Mouse (Mus musculus) T-helper 17 cell (primary cell): ENCODE results near the gene Cidec.

Experiments
- in situ Hi-C, 2 experiments: fragments of 300-600 bp; cut with MboI, MseI; formaldehyde crosslinking; loops; 1 replicate in 1 of 2; 2 replicates in 1 of 2; pipeline ENCODE4 v1.15.1; 2025; ENCODE audit warnings: high pct_unique_total_duplicates in 2 of 2

Cidec gene

GRCm38 (mm10) chr6:113444207-113444965 lies 8.8 kb upstream of the Cidec start:
- in situ Hi-C loops = loop anchor here in 1 of 2 experiments (5.0 kb wide), 2 partner anchors 83 to 628 kb away; no protein-coding TSS in a partner anchor

DNA sequence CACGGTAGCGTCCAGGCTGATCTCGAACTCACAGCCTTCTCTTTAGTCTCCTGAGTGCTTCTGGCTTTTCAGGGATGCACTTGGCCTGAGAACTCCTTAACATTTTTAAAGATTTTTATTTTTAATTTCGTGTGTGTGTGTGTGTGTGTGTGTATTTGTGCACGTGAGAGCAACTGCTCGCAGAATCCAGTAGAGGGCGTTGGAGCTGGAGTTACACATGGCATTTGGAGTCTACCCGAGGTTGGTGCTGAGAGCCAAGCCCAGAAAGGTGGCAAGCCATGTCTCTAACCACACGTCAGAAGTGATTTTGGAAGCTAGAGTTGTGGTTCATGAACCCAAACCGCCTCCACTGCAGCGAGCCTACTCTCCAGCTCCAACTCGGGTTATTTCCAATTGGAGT lies 7.5 kb upstream of the Cidec start:
- in situ Hi-C loops = loop anchor here in 1 of 2 experiments (5.0 kb wide), 2 partner anchors 84 to 629 kb away; no protein-coding TSS in a partner anchor

GRCm38 (mm10) chr6:113442442-113443090 lies 7.0 kb upstream of the Cidec start, which contains the start of gene Jagn1:
Jagn1 (plus strand) TSS chr6:113442569.
- in situ Hi-C loops = loop anchor here in 1 of 2 experiments (5.0 kb wide), 2 partner anchors 85 to 630 kb away; no protein-coding TSS in a partner anchor

DNA sequence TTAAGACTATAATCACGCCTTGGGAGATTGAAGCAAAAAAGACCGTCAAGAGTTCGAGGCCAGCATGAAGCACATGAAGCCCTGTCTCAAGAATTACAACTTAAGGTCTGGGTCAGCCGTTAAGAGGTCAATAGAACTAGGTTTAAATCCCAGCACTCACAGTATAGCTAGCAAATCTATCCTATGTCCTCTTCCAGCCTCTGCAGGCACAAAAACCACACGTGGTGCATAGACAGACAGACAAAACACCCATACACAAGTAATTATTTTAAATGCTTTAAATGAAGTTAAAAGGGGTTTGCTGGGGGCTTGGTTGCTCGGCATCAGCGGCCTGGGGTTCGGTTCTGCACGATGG lies 6.5 kb upstream of the Cidec start:
- in situ Hi-C loops = loop anchor here in 1 of 2 experiments (5.0 kb wide), 2 partner anchors 85 to 630 kb away; no protein-coding TSS in a partner anchor

GRCm38 (mm10) chr6:113441147-113441680 lies 5.7 kb upstream of the Cidec start:
- in situ Hi-C loops = loop anchor here in 1 of 2 experiments (5.0 kb wide), 2 partner anchors 86 to 631 kb away; no protein-coding TSS in a partner anchor

- in situ Hi-C loops = loop anchor here in 1 of 2 experiments (5.0 kb wide), 2 partner anchors 87 to 632 kb away; no protein-coding TSS in a partner anchor
Measured at GRCm38 (mm10) chr6:113440686-113441085, 5.1 kb upstream of the Cidec start.

DNA sequence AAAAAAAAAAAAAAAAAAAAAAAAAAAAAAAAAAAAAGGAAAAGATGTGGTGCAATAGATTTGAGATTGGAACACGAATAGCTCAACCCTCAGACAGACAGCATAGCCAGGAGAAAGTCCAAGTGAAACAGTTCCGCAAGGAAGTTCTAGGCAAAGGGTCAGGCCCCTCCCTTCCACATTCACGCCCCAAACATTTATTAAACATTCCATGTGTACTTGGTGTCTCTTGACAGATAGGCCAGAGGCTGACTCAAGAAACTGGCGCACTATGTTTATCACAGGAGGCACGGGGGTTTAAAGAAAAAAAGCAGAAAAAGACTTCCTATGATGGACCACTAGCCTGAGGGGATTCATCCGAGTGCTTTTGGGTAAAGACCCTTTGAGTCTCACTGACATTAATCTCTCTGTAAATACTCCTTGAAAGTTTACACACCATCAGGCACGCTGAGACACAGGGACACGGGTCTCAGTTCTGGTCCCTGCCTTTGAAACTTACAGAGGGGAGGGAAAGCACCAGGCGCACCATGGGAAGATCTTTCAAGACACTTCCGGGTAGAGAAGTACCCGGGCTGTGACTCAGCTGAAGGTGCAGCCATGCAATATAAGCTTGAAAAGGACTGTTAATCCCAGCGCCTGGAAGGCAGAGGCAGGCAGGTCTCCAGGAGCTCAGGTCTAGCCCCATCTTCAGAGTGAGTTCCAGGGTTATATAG lies 3.3 kb upstream of the Cidec start:
- in situ Hi-C loops = no loop called here

DNA sequence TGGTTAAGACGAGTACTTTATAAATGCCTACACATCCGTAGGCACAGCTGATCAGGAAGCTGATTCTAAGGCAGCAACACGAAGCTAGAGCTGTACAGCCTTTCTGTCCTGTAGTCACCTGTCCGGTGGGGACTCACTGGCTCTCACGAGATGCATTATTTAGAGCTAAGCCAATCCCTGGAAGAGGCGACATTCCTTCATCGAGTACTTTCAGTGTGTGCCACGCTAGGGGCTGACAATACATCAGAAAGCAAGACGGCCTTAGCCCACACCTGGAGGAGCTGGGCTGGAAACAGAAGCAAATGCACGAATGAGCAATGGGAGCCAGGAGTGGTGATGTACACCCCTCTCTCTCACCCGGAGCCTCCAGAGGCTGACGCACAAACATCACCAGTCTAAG lies 1.6 kb upstream of the Cidec start:
- in situ Hi-C loops = no loop called here

- in situ Hi-C loops = no loop called here
Measured at GRCm38 (mm10) chr6:113434691-113435090, 869 bp downstream of the Cidec start.

- in situ Hi-C loops = no loop called here
Measured at GRCm38 (mm10) chr6:113433661-113434060, 1.9 kb downstream of the Cidec start.

GRCm38 (mm10) chr6:113431801-113432200 lies 3.8 kb downstream of the Cidec start:
- in situ Hi-C loops = no loop called here

DNA sequence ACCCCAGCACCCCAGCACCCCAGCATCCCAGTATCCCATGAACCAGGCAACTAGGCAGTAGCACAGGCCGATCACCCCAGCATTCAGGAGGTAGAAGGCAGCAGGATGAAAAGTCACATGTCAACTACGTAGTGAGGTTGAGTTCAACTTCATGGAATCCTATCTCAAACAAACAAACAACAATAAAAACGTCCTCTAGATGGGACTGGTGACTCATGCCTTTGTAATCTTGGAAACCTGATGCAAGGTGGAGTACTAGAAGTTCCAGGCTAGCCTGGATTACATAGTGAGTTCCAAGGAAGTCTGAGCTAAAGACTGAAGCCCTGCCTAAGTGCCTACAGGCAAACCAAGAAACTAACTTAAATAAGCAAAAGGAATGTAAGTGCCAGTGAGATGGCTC lies 4.7 kb downstream of the Cidec start:
- in situ Hi-C loops = no loop called here

DNA sequence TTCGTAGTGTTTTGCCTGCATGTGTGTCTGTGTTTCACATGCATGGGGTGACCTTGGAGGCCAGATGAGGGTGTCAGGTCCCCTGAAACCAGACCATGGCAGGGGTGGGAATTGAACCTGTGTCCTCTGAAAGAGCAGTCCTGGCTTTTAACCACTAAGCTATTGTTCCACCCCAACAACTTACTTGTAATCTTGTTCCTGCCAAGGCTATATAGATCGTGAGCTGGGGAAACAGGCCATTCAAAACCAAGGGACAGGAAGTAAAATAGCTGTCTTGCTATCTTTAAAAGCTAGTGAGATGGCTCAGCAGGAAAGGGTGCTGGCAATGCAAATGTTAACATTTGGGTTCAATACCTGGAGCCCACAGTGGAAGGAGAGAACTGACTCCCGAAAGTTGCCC lies 5.6 kb downstream of the Cidec start:
- in situ Hi-C loops = no loop called here

DNA sequence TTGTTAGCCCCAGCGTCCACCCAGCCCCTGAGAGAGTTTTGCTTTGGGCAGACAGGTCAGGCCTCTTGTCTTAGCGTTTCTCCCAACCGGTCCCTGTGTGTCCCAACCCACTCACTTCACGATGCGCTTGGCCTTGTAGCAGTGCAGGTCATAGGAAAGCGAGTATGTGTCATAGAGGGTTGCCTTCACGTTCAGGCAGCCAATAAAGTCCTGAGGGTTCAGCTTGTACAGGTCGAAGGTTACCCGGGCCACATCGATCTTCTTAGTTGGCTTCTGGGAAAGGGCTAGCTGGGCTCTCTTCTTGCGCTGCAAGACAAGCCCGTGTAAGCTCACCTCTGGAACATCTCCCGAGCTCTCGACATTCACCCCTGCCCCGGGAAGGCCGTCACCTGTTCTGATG lies 7.6 kb downstream of the Cidec start:
- in situ Hi-C loops = no loop called here

DNA sequence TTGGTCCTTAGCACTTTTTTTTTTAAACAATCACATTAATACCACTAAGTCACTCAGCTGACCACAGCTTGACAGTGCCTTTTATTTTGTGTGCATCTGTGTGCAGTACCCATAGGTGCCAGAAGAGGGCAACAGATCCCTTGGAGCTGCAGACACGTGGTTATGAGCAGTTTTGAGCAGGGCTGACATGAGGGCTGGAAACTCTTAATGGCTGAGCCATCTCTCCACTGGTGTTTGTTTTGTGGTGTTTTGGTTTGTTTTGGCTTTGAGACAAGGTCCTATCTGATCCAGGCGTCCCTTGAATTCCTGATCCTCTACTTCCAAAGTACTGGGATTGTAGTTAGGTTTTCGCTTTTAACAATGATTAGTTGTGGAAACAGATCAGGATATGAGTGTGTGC lies 8.2 kb downstream of the Cidec start:
- in situ Hi-C loops = no loop called here

DNA sequence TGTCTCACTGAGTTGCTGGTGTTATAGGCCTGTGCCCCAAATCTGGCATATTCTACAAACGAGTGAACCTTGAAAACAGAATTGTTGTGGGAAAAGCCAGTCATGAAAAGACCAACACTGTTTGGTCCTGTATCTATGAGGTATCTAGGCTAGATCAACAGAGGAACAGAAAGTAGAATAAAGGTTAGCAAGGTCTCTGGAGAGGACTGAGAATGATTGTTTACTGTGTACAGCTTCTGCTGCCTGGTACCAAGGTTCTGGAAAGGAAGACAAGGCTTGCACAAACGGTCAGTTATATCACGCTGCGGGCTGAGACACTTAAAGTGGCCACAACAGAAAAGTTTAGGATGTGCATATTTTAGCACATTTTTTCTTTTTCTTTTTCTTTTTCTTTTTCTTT lies 8.9 kb downstream of the Cidec start:
- in situ Hi-C loops = no loop called here

- in situ Hi-C loops = loop anchor here in 1 of 2 experiments (5.0 kb wide), 1 partner anchor 48 kb away; the partner anchor contains the start of gene Il17rc
Measured at GRCm38 (mm10) chr6:113424187-113424586, 11.4 kb downstream of the Cidec start.

- in situ Hi-C loops = loop anchor here in 1 of 2 experiments (5.0 kb wide), 1 partner anchor 49 kb away; the partner anchor contains the start of gene Il17rc
Measured at GRCm38 (mm10) chr6:113423000-113423399, 12.6 kb downstream of the Cidec start.

DNA sequence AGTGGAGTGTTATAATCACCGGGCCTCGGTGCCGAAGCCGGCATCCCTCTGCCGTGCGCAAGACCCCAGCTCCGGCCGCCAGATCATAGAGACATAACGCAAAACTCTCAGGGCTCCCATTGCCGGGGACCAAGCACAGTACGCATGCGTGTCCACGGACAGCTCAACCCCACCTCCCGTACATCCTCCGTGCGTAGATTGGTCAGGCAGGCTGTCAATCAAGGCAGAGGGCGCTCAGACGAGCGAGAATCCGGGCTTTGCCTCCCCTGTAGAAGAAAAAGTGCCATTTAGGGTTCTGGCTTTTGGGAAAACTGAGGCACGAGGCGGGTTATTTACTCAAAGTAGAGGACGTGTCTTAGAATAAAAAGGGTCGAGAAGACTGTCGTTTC lies 16.4 kb downstream of the Cidec start, which contains the start of gene Rpusd3:
Rpusd3 (minus strand) TSS at position 142 of the 389 bp plus-strand sequence.
- in situ Hi-C loops = no loop called here

DNA sequence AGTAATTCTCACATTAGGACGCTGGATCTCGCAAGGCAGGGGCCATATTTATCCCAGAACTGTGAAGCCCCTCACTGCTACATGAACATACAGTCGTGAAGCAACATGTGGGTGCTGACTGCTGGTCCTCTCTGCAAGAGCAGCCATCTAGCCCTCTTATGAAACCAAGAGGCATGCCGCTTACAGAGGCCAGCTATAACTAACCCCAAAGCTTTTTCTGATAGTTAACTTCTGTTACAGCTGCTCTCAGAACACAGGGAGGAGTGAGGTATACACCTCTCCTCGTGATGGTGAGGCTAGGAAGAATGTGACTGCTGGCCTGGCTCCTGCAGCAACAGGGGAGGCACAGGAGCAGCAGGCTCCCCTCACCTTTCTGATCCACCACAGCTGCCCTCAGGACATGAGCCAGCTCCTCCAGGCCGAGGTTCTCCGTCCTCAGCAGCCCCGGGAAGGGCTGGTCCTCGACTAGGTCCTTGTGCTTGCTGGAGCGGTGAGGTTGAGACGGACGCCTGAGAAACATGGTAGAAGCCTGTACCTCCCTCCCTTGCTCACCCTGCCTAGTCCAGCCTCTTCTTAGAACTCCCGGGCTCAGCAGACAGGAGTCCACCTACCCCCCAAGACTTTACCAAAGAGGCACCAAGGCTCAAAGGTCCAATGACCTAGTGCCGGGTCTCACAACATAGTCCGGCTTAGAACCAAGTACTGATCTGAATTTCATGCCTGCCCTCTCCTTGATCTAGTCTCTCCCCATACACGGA lies 16.9 kb downstream of the Cidec start:
- in situ Hi-C loops = no loop called here

DNA sequence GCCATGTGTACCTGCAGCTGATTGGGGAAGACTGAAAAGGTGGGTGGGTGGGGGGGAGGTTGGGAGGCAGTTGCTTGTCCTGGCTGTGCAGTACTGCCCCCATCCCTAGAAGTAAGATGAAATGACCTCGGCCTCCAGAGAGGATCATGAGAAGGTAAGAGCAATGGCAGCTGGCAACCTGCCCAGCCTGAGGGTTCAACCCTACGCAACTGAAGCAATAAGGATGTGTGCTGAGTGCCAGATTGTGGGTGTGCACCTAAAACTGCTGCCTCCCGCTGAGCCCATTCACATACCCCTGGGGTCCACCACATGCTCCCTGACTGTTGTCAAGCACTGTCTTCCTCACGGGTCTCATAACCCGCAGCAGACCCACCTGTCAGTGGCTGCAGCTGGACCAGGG lies 19.1 kb downstream of the Cidec start:
- in situ Hi-C loops = no loop called here
